Comparison of ENCODE assay signal across 20 mouse cellular contexts in the genomic region with DNA sequence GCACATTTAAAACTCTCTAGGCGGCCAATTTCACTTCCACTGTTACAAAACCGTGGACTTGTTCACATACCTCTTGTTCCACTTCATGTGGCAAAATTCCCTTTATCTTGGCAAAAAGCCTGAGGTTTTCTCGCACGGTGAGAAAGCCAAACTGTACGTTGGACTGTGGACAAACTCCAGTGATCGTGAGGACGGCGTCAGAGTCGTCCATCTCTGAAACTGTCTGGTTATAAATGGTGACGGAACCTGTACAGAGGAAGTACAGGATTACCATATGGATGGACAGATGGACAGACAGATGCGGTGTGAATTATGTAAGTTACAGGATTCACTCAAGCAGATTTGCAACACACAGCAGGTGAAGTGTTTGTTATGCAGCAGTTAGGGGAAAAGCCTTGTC. TPM values are rescaled to one million over a fixed set of nuclear protein-coding genes. Genes with fewer than 3 reads are reported as not detected.
DNase-seq lines count a peak whose midpoint lies in the region; ATAC-seq lines count a peak whose summit lies in the region.
"Had no signal": no experiment of that assay in that cellular context is flagged by ENCODE, and none has a peak within 500 bp of the region (broad histone marks: within the 10 kb centered on the region; RNA-seq: fewer than 3 reads in every experiment).

No protein-coding gene starts in this region.

- no peak overlapping the region for H3K4me3 ChIP-seq in forebrain, embryonic 14.5 days (ENCODE audit: low read depth, low read length)
- no peak overlapping the region for H3K4me3 ChIP-seq in forebrain, embryonic 11.5 days (ENCODE audit: low read depth, low read length)
- no peak overlapping the region for H3K4me3 ChIP-seq in midbrain, embryonic 13.5 days (replicated peaks)
- H3K4me3 ChIP-seq: heart, embryonic 15.5 days; hindbrain, embryonic 12.5 days; limb, embryonic 15.5 days had no signal

- no peaks in the 10 kb centered on the region for H3K9me3 ChIP-seq in forebrain, embryonic 14.5 days (replicated peaks; ENCODE audit: control insufficient read depth, low read length)
- no peaks in the 10 kb centered on the region for H3K9me3 ChIP-seq in forebrain, embryonic 11.5 days (ENCODE audit: control insufficient read depth, low read length)
- H3K9me3 ChIP-seq in midbrain, embryonic 13.5 days: no peaks in the 10 kb centered on the region
- H3K9me3 ChIP-seq: heart, embryonic 15.5 days; hindbrain, embryonic 12.5 days; limb, embryonic 15.5 days had no signal

- no peaks in the 10 kb centered on the region for H3K27me3 ChIP-seq in forebrain, embryonic 14.5 days (replicated peaks; ENCODE audit: control insufficient read depth, insufficient read depth, low read length)
- no peaks in the 10 kb centered on the region for H3K27me3 ChIP-seq in forebrain, embryonic 11.5 days (ENCODE audit: control insufficient read depth, insufficient read depth, low read length)
- no peaks in the 10 kb centered on the region for H3K27me3 ChIP-seq in midbrain, embryonic 13.5 days
- H3K27me3 ChIP-seq: heart, embryonic 15.5 days; hindbrain, embryonic 12.5 days; limb, embryonic 15.5 days had no signal

- H3K36me3 ChIP-seq in forebrain, embryonic 14.5 days (ENCODE audit: control insufficient read depth, insufficient read depth, low read length): no peaks in the 10 kb centered on the region
- H3K36me3 ChIP-seq in forebrain, embryonic 11.5 days (ENCODE audit: control insufficient read depth, insufficient read depth, low read length): no peaks in the 10 kb centered on the region
- no peaks in the 10 kb centered on the region for H3K36me3 ChIP-seq in midbrain, embryonic 13.5 days
- H3K36me3 ChIP-seq: heart, embryonic 15.5 days; hindbrain, embryonic 12.5 days had no signal

- DNase-seq in forebrain, embryonic 14.5 days (ENCODE audit: low spot score): peak; percentile 28
- DNase-seq in forebrain, embryonic 11.5 days (ENCODE audit: low spot score): no peak
- DNase-seq in layer of hippocampus, adult 9-11 months: peak; percentile 8
- no peak for DNase-seq in layer of hippocampus, postnatal 25 days (ENCODE audit: extremely low spot score in 1 of 2, low spot score in 1 of 2)
- peak; percentile 4 for DNase-seq in adipocyte (ENCODE audit: low spot score)
- DNase-seq in cerebellum, postnatal 36 days: peak; percentile 6 to 17
- no peak for DNase-seq in right cerebral cortex, postnatal 10 days (ENCODE audit: low spot score in 2 of 2)
- DNase-seq: adrenal gland, postnatal 10 days; B cell, adult 2 months; right cerebral cortex, adult 18-20 months had no signal

- 83% methylated on average over 11 of the region's 11 CpGs for WGBS in forebrain, embryonic 14.5 days
- 93% methylated on average over 11 of the region's 11 CpGs for WGBS in forebrain, embryonic 11.5 days
- 92% methylated on average over 11 of the region's 11 CpGs for WGBS in midbrain, embryonic 13.5 days

- no peak overlapping the region for H3K9ac ChIP-seq in forebrain, embryonic 14.5 days (ENCODE audit: low read length)
- no peak overlapping the region for H3K9ac ChIP-seq in forebrain, embryonic 11.5 days (ENCODE audit: low read length)
- H3K9ac ChIP-seq in midbrain, embryonic 13.5 days (replicated peaks): no peak overlapping the region
- H3K9ac ChIP-seq: heart, embryonic 15.5 days; hindbrain, embryonic 12.5 days; limb, embryonic 15.5 days had no signal

- no peak for ATAC-seq in forebrain, embryonic 14.5 days
- no peak for ATAC-seq in forebrain, embryonic 11.5 days (replicated peaks; ENCODE audit: low FRiP score)
- no peak for ATAC-seq in midbrain, embryonic 13.5 days
- ATAC-seq: intestine, embryonic 16.5 days had no signal

- H3K4me2 ChIP-seq in forebrain, embryonic 14.5 days (ENCODE audit: low read length): no peak overlapping the region
- H3K4me2 ChIP-seq in forebrain, embryonic 11.5 days (ENCODE audit: low read depth, low read length, severe bottlenecking): no peak overlapping the region
- no peak overlapping the region for H3K4me2 ChIP-seq in midbrain, embryonic 13.5 days (replicated peaks)
- H3K4me2 ChIP-seq: heart, embryonic 15.5 days; hindbrain, embryonic 12.5 days; limb, embryonic 15.5 days had no signal

- no peak overlapping the region for H3K27ac ChIP-seq in forebrain, embryonic 14.5 days (ENCODE audit: low read depth, low read length)
- no peak overlapping the region for H3K27ac ChIP-seq in forebrain, embryonic 11.5 days (ENCODE audit: low read depth, low read length)
- H3K27ac ChIP-seq in midbrain, embryonic 13.5 days: no peak overlapping the region
- H3K27ac ChIP-seq: heart, embryonic 15.5 days; hindbrain, embryonic 12.5 days; limb, embryonic 15.5 days; stomach, postnatal 0 days had no signal

- H3K4me1 ChIP-seq in forebrain, embryonic 14.5 days (ENCODE audit: control insufficient read depth, insufficient read depth, low read length): no peaks in the 10 kb centered on the region
- H3K4me1 ChIP-seq in forebrain, embryonic 11.5 days (replicated peaks; ENCODE audit: control insufficient read depth, insufficient read depth, low read length): no peaks in the 10 kb centered on the region
- no peaks in the 10 kb centered on the region for H3K4me1 ChIP-seq in midbrain, embryonic 13.5 days (replicated peaks)
- H3K4me1 ChIP-seq: heart, embryonic 15.5 days; hindbrain, embryonic 12.5 days; limb, embryonic 15.5 days had no signal

RNA-seq across cellular contexts. Expression of gene Abca9, which starts 22.6 kb away (rescaled TPM):
- 2.8 and 4.6 TPM in 2 replicates for polyA plus RNA-seq in forebrain, embryonic 14.5 days (2014; fragmentation: Nextera tagmentation; extraction: Ambion mirVana)
- polyA plus RNA-seq in forebrain, embryonic 11.5 days (2014; fragmentation: Nextera tagmentation; extraction: Ambion mirVana): 3.4 and 3.7 TPM in 2 replicates
- total RNA-seq in layer of hippocampus, postnatal 25 days (2021): 1 to 10 TPM; 6.5 TPM
- polyA plus RNA-seq in midbrain, embryonic 13.5 days (2015; fragmentation: Nextera tagmentation; extraction: Ambion mirVana): 2.8 and 3.0 TPM in 2 replicates

RNA-seq across cellular contexts. Expression of gene Abca8a, which starts 49.6 kb away (rescaled TPM):
- polyA plus RNA-seq in forebrain, embryonic 14.5 days (2014; fragmentation: Nextera tagmentation; extraction: Ambion mirVana): 1.1 and 2.1 TPM in 2 replicates
- polyA plus RNA-seq in forebrain, embryonic 11.5 days (2014; fragmentation: Nextera tagmentation; extraction: Ambion mirVana): not detected in 2 replicates
- total RNA-seq in layer of hippocampus, postnatal 25 days (2021): 1 to 10 TPM; 2.3 to 2.6 TPM
- polyA plus RNA-seq in midbrain, embryonic 13.5 days (2015; fragmentation: Nextera tagmentation; extraction: Ambion mirVana): 0.24 and 0.31 TPM in 2 replicates
- total RNA-seq: granulocyte monocyte progenitor cell, adult 5-6 weeks; megakaryocyte-erythroid progenitor cell, adult 5-6 weeks; neutrophil, adult 5-6 weeks had no signal
- polyA plus RNA-seq: embryonic facial prominence, embryonic 11.5 days had no signal

Comparison
In these comparisons a context has a peak if more than half of its experiments do, and no peak if none do; other contexts are left out.
1. DNase-seq: peak in forebrain, embryonic 14.5 days (single experiment), layer of hippocampus, adult 9-11 months (single experiment), adipocyte (single experiment) and cerebellum, postnatal 36 days (2 of 2); none in forebrain, embryonic 11.5 days (single experiment), layer of hippocampus, postnatal 25 days (0 of 2) and right cerebral cortex, postnatal 10 days (0 of 2).